Mouse (Mus musculus) left cerebral cortex, adult 2 months (tissue): Measurements from ENCODE around the gene Krtap19-5. TPM values are rescaled to one million over a fixed set of nuclear protein-coding genes. Genes with fewer than 3 reads are reported as not detected.

ENCODE experiments used
- DNase-seq, 2 experiments: peaks; one replicate each; pipeline ENCODE4 v3.0.0; 2021 to 2022; ENCODE audit warnings: low spot score in 2 of 2, mixed read lengths in 1 of 2; ENCODE audit errors: extremely low spot score in 1 of 2
- H3K27ac ChIP-seq: fragments of 200-600 bp; 2 replicates; pipeline ENCODE4 v1.8.1; 2022
- H3K4me3 ChIP-seq: fragments of 200-600 bp; 2 replicates; pipeline ENCODE4 v1.8.1; 2022
- CTCF ChIP-seq: fragments of 200-600 bp; IDR thresholded peaks from 2 replicates; pipeline ENCODE4 v1.8.1; 2022; ENCODE audit warnings: antibody characterized with exemption, mild to moderate bottlenecking, moderate library complexity
- intact Hi-C: fragments of 180-260 bp; cut with DNase I; formaldehyde crosslinking; loops from one replicate; pipeline ENCODE4 v1.15.1; 2025
- long read RNA-seq, 2 experiments: library from polyadenylated mRNA; stranded (forward); transcript quantifications; one replicate each; pipeline ENCODE4 v2.0.0; 2021; ENCODE audit warnings: borderline mapping rate in 2 of 2
- total RNA-seq, 2 experiments: library from RNA; stranded (reverse); gene quantifications; 2 replicates each; pipeline ENCODE4 v1.2.3; 2021

Gene Krtap19-5
- not detected for total RNA-seq
- long read RNA-seq, experiment 1 = 0 reads
- long read RNA-seq, experiment 2 = 0 reads

GRCm38 (mm10) chr16:88896357-88896756 lies at the start of gene Krtap19-5:
Gene Krtap19-5, minus strand, starts transcription at chr16:88896457.
- intact Hi-C loops = no loop called here
- TF ChIP-seq CTCF = no peak
- Histone ChIP-seq H3K27ac (no peak within 1 kb of the TSS), H3K4me3 (no peak within 1 kb of the TSS)
- DNase-seq = no peak

DNA sequence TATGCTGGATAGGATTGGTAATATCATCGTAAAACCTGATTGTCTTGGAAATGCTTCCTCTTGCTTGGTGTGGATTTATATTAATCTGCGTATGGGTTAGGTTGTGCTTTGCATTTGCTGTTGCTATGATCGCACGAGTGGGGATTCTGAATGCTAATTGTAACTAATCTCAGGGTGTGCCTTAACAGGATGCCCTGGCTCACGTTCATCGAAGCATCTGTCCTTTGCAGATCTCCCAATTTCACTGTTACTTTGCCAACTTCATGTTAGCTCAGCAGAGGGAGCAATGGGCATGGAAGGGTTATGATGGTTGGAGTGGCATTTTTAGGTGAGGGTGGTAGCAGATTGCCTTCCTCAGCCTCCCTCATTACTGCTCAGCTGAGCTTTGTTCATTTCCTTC lies 44.8 kb upstream of the Krtap19-5 start:
- Histone ChIP-seq H3K4me3 (no peak overlapping the region), H3K27ac (no peak overlapping the region)
- TF ChIP-seq CTCF = no peak
- intact Hi-C loops = no loop called here
- DNase-seq = no peak

GRCm38 (mm10) chr16:88938252-88938651 lies 42.0 kb upstream of the Krtap19-5 start:
- intact Hi-C loops = no loop called here

GRCm38 (mm10) chr16:88932165-88932564 lies 35.9 kb upstream of the Krtap19-5 start, which contains the start of gene Krtap19-9b:
Gene Krtap19-9b, minus strand, starts transcription at chr16:88932265.
- intact Hi-C loops = no loop called here
- DNase-seq = no peak
- Histone ChIP-seq H3K4me3 (no peak within 1 kb of the TSS), H3K27ac (no peak within 1 kb of the TSS)
- no peak for TF ChIP-seq CTCF

More at GRCm38 (mm10) chr16:88938252-88938651, 42.0 kb upstream of the Krtap19-5 start:
- DNase-seq = no peak
- no peak overlapping the region for H3K4me3 ChIP-seq
- H3K27ac ChIP-seq = no peak overlapping the region
- TF ChIP-seq CTCF = peak; percentile 21

- DNase-seq = no peak
- H3K27ac ChIP-seq = no peak overlapping the region
- intact Hi-C loops = no loop called here
- no peak for TF ChIP-seq CTCF
- no peak overlapping the region for H3K4me3 ChIP-seq
Observed at GRCm38 (mm10) chr16:88886870-88887269, 9.4 kb downstream of the Krtap19-5 start.

- intact Hi-C loops = no loop called here
- DNase-seq = no peak
- Histone ChIP-seq H3K4me3 (no peak within 1 kb of the TSS), H3K27ac (no peak within 1 kb of the TSS)
- TF ChIP-seq CTCF = no peak
Observed at GRCm38 (mm10) chr16:88884989-88885388, 11.3 kb downstream of the Krtap19-5 start, which contains the start of gene Krtap19-4. Gene Krtap19-4, minus strand, starts transcription at chr16:88885089.

DNA sequence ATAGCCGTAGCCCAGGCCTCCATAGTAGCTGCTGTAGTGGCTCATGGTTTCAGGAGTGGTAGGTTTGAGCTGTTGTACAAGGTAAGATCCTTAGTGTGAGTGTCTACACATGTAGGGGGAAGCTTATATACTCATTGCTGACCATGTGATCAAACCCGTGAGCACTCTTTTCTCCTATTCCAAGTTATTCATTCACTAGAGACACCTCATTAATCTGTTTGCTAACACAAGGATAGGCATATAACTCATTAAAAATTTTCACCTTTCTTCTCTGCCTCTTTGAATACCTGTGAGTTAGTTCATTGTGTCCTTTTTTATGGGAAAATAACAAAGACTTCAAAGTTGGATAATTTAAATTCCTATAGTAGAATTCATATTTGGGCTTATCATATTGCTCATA lies 18.3 kb downstream of the Krtap19-5 start, which contains the start of gene Krtap19-3:
Gene Krtap19-3 (minus strand): TSS at position 101 of the 400 bp plus-strand sequence.
- intact Hi-C loops = no loop called here
- Histone ChIP-seq H3K4me3 (no peak within 1 kb of the TSS), H3K27ac (no peak within 1 kb of the TSS)
- no peak for DNase-seq
- TF ChIP-seq CTCF = no peak

- no peak for TF ChIP-seq CTCF
- Histone ChIP-seq H3K27ac (no peak within 1 kb of the TSS), H3K4me3 (no peak within 1 kb of the TSS)
- intact Hi-C loops = no loop called here
- DNase-seq = no peak
Observed at GRCm38 (mm10) chr16:88874169-88874568, 22.1 kb downstream of the Krtap19-5 start, which contains the start of gene Krtap19-2. Gene Krtap19-2, minus strand, starts transcription at chr16:88874269.

DNA sequence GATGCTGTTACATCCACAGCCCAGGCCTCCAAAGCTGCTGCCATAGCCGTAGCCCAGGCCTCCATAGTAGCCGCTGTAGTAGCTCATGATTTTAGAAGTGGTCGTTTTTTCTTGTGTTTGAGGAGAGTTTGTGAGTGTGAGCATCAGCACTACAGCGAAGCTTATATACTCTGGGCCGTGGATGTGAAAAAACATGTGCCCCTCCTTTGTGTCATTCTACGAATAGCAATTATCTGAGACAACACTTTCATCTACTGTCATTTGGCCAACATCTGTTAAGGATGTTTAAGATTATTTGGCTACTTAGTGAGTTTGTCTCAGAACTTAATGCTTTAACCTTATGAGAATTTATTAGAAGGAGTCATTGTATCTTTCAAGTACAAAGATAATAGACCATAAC lies 26.9 kb downstream of the Krtap19-5 start, which contains the start of gene Krtap19-1:
Gene Krtap19-1 (minus strand): TSS at position 101 of the 400 bp plus-strand sequence.
- Histone ChIP-seq H3K4me3 (no peak within 1 kb of the TSS), H3K27ac (no peak within 1 kb of the TSS)
- no peak for DNase-seq
- TF ChIP-seq CTCF = no peak
- intact Hi-C loops = no loop called here

DNA sequence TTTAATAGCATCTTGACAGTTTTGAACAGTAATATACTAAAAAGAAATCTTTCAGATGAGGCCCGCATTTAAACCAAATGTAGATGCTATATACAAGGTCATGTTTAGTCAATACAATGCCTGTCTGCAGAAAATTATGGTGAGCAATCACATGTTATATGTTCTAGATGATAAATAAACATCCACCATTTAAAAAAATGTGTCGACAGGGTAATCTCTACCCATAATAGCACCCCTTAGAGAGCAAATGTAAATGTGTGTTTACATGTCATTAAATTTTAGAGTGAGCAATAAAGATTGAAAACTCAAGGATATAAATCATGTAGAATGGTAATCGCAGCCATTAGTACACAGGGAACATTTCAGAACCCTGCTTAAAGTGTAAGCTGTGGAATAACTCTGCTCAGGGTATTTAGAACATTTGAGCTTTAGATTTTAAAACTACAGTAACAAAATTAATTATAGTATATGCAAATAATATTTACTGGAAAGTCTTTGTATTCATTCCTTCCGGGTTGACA lies 31.3 kb downstream of the Krtap19-5 start:
- intact Hi-C loops = no loop called here
- H3K27ac ChIP-seq = no peak overlapping the region
- no peak for TF ChIP-seq CTCF
- no peak for DNase-seq
- H3K4me3 ChIP-seq = no peak overlapping the region

GRCm38 (mm10) chr16:88851450-88851849 lies 44.8 kb downstream of the Krtap19-5 start:
- DNase-seq = no peak

DNA sequence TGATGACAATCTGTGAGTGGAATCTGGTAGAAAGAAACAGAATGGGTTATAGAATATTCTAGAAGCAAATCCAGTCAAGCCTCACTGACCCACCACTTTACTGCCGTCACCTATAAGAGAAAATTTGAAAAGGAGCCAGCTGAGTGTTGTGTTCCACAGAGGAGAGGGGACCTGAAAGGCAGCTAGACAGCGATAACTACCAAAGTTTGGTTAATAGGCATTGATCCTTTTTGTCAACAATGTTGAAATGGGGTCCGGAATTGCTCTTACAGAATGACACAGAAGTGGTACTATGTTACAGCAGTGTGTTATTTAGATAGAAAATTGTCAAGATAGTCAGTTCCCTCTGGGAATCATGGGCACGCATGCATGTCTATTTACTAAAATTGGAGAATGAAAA lies 47.7 kb downstream of the Krtap19-5 start:
- Histone ChIP-seq H3K4me3 (no peak overlapping the region), H3K27ac (no peak overlapping the region)
- intact Hi-C loops = no loop called here
- TF ChIP-seq CTCF = no peak
- DNase-seq = no peak

More at GRCm38 (mm10) chr16:88851450-88851849, 44.8 kb downstream of the Krtap19-5 start:
- TF ChIP-seq CTCF = peak; percentile 62
- H3K4me3 ChIP-seq = no peak overlapping the region
- H3K27ac ChIP-seq = no peak overlapping the region
- intact Hi-C loops = no loop called here

DNA sequence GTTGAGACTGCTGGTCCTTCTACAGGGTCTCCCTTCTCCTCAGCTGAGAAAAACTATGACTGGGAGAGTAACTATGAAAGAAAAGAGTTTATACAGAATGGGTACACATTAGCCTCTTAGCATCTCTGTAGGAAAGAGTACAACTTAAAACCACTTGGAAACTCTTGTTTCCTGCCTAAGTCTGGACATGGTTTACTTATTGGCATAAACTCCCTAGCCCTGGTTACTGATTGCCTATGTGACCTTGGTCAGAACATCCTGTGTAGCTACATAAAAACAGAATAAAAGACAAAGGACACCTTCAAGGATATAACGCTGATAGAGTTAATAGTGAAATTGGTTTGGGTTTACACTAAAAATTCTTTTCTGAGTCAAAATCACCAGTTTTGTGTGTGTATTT lies 48.9 kb downstream of the Krtap19-5 start:
- intact Hi-C loops = no loop called here
- DNase-seq = no peak
- TF ChIP-seq CTCF = no peak
- Histone ChIP-seq H3K4me3 (no peak overlapping the region), H3K27ac (no peak overlapping the region)

Other genes with a start within 250 kb of the Krtap19-5 start
- gene Krtap26-1, start 248.7 kb downstream of the Krtap19-5 start, total RNA-seq = not detected
- gene Krtap27-1, start 224.8 kb downstream of the Krtap19-5 start, total RNA-seq = not detected
- gene 2310061N02Rik, start 188.5 kb downstream of the Krtap19-5 start, total RNA-seq = not detected
- not detected for gene Krtap13-1, start 167.6 kb downstream of the Krtap19-5 start, total RNA-seq
- not detected for gene Krtap13, start 144.8 kb downstream of the Krtap19-5 start, total RNA-seq
- gene 2310034C09Rik, start 137.6 kb downstream of the Krtap19-5 start, total RNA-seq = not detected
- not detected for gene 2310057N15Rik, start 122.3 kb downstream of the Krtap19-5 start, total RNA-seq
- gene Gm5965, start 118.6 kb downstream of the Krtap19-5 start, total RNA-seq = not detected
- not detected for gene Gm20741, start 84.2 kb downstream of the Krtap19-5 start, total RNA-seq
- not detected for gene Krtap15, start 76.2 kb downstream of the Krtap19-5 start, total RNA-seq
- gene Krtap14, start 70.3 kb downstream of the Krtap19-5 start, total RNA-seq = not detected
- not detected for gene Krtap19-1, start 27.0 kb downstream of the Krtap19-5 start, total RNA-seq
- gene Krtap19-2, start 22.2 kb downstream of the Krtap19-5 start, total RNA-seq = not detected
- not detected for gene Krtap19-3, start 18.4 kb downstream of the Krtap19-5 start, total RNA-seq
- not detected for gene Krtap19-4, start 11.4 kb downstream of the Krtap19-5 start, total RNA-seq
- gene Krtap19-9b, start 35.8 kb upstream of the Krtap19-5 start, total RNA-seq = not detected
- gene Krtap16-3, start 66.4 kb upstream of the Krtap19-5 start, total RNA-seq = not detected
- gene Krtap22-2, start 114.3 kb upstream of the Krtap19-5 start, total RNA-seq = not detected
- not detected for gene Gm10229, start 118.8 kb upstream of the Krtap19-5 start, total RNA-seq
- not detected for gene Krtap6-1, start 135.2 kb upstream of the Krtap19-5 start, total RNA-seq
- not detected for gene Gm10228, start 145.0 kb upstream of the Krtap19-5 start, total RNA-seq
- not detected for gene Krtap6-5, start 151.4 kb upstream of the Krtap19-5 start, total RNA-seq
- gene 1110025L11Rik, start 167.5 kb upstream of the Krtap19-5 start, total RNA-seq = not detected
- not detected for gene Krtap6-3, start 187.6 kb upstream of the Krtap19-5 start, total RNA-seq
- not detected for gene Gm6358, start 244.4 kb upstream of the Krtap19-5 start, total RNA-seq